Mouse (Mus musculus): ENCODE results near the gene Fiz1.
"Not testable (repeated sequence)": the region's sequence is repeated elsewhere in the genome, so short reads cannot be mapped to it uniquely, and the experiment has no call there.

The Fiz1 gene

DNA sequence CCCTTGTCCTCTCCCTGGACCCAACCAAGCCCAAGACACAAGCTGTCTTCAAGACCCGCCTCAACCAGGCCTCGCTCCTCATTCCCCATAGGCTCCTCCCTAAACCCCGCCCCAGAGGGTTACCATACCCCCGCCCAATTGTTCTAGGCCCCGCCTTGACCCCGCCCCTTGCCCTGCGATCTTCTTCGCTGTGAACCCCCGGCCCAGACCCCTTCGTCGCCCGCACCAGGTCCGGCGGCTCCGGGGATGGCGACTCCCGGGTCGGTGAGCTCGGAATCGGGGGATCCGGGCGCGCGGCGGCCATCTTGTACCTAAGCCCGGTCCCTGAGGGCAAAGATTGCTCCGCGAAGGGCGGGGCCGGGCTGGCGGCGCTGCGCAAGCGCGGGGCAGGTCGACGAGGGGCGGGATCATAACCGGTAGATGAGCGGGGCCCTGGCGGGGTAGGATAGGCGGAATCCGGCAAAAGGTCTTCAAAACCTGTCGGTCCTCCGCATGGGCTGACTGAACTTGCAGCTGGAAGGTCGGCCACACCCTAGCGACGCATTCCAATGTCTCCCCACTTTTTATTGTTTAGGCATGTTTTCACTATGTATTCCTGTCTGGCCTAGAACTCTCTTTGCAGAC lies 23.7 kb upstream of the Fiz1 start, which contains the start of gene Zfp784:
Gene Zfp784, minus strand, starts transcription at position 338 of the 624 bp plus-strand sequence.
- peak; percentile 76 for DNase-seq (ENCODE audit: extremely low read depth, low read depth)

DNA sequence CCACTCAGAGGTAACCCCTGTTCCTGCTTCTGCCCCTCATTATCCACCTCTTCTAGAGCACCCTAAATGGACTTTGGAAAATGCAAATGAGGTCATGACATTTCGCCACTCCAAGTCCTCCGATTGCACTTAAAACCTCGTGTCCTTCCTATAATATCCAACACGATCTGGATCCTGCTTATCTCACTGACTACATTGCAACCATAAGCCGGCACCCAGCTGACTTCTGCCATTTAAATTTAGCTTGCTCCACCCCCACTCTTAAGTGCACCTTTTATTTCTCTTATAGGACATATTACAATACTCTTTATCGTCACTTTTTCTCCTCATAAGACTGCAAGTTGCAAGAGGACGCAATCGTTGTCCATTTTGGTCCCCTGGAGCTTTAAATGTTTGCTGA lies 23.0 kb upstream of the Fiz1 start:
- DNase-seq (ENCODE audit: extremely low read depth, low read depth) = no peak

DNA sequence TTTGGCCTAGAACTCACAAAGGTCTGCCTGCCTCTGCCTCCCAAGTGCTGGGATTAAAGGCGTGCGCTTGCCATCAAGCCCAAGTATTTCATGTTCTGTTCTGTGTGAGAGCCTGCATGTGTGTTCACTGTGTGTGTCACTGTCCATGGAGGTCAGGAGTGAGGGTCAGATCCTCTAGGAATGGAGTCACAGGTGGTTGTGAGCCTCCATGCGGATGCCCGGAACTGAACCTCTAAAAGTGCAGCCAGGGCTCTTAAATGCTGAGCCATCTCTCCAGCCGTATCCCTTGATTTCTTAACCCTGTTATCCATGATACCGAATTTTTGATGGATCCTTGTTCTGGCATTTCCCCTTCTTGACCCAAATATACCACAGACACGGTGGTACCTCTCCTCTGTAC lies 22.5 kb upstream of the Fiz1 start:
- DNase-seq (ENCODE audit: extremely low read depth, low read depth) = no peak

DNA sequence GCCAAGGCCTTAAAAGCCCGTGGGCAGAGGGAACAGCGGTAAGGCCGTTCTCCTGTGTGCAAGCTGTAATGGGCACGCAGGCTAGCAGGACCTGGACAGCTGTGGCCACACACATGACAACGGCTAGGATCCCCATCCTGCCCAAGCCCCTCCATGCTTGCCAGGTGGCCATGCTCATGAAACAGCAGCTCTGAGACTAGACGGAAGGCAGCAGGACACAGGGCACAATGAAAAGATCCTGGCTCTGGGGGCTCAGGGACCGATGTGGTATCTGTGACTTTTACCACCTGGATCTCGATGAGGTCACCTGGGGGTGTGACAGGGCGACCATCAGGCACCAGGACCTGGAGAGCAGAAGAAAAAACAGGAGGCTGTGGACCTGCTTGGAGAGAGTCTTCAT lies 21.6 kb upstream of the Fiz1 start:
- DNase-seq (ENCODE audit: extremely low read depth, low read depth) = no peak

DNA sequence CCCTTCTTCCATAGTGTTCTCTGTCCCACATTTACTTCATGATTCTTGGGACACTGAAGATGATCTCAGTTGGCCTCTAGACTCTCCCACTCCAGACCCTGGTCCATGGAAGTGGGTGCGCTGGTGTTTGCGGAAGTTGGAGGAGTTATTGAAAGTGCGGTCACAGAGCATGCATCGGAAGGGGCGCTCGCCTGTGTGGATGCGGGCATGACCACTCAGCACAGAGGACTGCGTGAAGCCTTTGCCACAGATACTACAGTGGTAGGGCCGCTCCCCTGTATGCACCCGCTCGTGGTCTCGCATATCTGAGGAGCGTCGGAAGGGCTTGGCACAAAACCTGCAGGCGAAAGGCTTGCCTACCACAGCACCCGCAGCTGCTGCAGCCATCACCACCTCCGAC lies 21.1 kb upstream of the Fiz1 start:
- DNase-seq (ENCODE audit: extremely low read depth, low read depth) = no peak

DNA sequence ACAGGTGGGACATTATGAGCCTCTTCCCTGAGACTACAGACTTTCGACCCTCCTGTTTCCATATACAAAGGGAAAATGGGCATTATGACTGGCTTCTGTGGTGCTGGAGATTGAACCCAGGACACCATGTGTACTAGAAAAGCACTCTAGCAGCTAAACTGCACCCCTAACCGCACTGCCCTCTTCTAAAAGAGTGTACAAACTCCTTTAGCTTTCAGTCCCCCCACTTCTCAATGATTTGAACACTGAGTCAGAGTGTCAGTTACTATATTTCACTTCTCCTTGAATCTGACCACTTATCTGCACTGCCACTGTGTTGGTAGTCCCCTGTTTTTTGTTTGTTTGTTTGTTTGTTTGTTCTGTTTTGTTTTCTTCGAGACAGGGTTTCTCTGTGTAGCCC lies 19.3 kb upstream of the Fiz1 start, which contains the start of gene 4632433K11Rik:
Gene 4632433K11Rik, plus strand, starts transcription at position 301 of the 400 bp plus-strand sequence.
- no peak for DNase-seq (ENCODE audit: extremely low read depth, low read depth)

DNA sequence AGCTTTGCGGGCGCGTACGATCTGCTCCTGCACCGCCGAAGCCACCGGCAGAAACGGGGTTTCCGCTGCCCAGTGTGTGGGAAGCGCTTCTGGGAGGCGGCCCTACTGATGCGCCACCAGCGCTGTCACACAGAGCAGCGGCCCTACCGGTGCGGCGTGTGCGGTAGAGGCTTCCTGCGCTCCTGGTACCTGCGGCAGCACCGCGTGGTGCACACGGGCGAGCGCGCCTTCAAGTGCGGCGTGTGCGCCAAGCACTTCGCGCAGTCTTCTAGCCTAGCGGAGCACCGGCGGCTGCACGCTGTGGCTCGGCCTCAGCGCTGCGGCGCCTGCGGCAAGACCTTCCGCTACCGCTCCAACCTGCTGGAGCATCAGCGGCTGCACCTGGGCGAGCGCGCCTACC lies 17.0 kb upstream of the Fiz1 start:
- DNase-seq (ENCODE audit: extremely low read depth, low read depth) = no peak

DNA sequence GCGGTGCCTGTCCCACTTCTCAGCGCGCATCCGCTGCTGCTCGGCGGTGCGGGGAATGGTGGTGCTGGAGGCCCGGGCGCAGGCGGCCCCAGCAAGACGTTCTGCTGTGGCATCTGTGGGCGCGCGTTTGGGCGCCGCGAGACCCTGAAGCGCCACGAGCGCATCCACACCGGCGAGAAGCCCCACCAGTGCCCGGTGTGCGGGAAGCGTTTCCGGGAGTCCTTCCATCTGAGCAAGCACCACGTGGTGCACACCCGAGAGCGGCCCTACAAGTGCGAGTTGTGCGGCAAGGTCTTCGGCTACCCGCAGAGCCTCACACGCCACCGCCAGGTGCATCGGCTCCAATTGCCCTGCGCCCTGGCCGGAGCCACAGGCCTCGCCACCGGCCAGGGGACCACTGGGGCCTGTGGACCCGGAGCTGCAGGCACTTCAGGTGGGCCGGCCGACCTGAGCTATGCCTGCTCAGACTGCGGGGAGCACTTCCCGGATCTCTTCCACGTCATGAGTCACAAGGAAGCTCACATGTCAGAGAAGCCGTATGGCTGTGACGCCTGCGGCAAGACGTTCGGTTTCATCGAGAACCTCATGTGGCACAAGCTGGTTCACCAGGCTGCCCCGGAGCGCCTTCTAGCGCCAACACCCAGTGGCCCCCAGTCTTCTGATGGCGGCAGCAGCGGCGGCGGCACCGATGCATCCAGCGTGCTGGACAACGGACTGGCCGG lies 16.2 kb upstream of the Fiz1 start:
- no peak for DNase-seq (ENCODE audit: extremely low read depth, low read depth)

DNA sequence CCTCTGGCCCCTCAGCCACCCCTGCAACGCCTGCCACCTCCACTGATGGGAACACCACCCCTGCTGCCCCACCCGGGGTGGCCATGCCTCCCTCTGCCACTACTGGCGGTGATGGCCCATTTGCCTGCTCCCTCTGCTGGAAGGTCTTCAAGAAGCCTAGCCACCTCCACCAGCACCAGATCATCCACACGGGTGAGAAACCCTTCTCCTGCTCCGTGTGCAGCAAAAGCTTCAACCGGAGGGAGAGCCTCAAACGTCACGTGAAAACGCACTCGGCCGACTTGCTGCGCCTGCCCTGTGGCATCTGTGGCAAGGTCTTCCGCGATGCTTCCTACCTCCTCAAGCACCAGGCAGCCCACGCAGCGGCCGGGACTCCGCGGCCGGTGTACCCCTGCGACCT lies 15.4 kb upstream of the Fiz1 start:
- no peak for DNase-seq (ENCODE audit: extremely low read depth, low read depth)

DNA sequence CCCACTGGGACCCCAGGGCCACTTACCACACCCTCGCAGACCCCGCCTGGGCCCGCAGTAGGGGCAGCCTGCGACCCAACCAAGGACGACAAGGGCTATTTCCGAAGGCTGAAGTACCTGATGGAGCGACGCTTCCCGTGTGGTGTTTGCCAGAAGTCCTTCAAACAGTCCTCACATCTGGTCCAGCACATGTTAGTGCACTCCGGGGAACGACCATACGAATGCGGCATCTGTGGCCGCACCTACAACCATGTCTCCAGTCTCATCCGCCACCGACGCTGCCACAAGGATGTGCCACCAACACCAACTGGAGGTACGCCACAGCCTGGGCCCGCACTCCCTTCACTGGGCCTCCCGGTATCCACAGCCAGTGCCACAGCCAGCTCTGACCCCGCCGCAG lies 15.0 kb upstream of the Fiz1 start:
- DNase-seq (ENCODE audit: extremely low read depth, low read depth) = no peak

DNA sequence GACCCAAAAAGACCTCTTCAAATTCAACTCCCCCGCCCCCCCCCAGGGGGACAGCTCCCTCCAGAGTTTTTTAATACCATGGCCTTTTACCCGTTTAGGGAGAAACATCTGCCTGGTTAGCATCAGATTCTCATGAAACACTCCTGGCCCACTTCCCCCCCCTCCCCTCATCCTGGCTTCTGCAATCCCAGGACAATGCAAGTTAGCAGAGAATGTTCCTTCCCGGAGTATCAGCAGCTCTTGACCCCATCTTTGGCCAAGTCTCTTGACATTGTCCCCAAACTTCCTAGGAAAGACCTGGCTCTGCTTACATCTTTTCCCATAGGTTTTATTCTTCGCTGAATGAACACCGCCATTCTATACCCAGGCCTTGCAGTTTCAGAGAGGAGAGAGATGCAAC lies 6.7 kb upstream of the Fiz1 start:
- DNase-seq (ENCODE audit: extremely low read depth, low read depth) = no peak

DNA sequence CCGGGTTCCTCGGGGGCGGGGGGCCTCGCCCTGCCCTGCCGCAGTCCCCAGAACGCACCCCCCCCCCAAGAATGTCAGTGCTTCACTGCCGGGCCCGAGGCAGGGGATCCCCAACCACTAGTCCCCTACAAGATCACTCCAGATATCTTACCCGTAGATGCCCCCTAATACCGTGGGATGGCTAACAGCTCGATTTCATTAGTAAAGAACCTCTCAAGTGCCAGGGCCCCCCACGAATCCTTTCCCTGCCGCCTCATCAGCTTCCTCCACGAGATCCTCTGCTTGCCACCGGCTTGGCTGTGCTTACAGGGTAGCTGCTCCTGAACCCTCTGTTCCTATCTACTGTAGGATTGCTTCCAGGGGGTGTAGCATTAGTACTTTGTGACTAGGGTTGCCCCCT lies 6.2 kb upstream of the Fiz1 start:
- DNase-seq (ENCODE audit: extremely low read depth, low read depth) = no peak

DNA sequence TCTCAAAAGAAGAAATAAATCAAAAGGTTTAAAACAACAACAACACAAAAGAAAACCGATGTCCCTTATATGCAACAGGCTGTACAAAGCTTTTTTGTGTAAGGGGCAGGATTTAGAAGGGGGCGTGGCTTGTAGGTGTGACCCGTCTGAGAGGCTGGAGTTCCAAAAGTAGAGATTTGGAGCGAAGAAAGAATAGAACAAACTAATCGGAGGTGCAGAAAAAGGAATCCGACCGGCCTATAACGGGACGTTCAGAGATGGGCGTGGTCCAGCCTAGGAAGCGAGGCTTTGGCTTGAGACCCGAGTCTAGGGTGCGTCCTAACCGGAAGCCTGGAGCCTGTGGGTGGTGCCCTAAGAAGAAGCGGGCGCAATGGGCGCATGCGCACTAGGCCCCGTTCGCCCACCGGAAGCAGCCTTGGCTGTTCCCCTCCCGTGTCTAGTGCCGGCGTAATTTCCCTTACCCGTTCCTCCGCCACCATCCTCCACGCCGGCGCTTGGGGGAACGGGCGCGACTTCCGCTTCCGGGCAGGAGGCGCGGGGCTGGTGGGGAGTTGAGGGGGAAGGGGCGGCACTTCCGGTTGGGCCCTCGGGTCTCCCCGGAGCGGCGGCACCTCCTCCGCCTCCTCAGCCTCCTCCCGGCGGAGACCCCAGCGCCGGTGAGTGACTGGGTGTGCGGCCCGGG lies 5.6 kb upstream of the Fiz1 start, which contains the start of the genes Zfp865 and Ccdc106:
Gene Zfp865, plus strand, starts transcription at position 377 of the 682 bp plus-strand sequence.
Gene Ccdc106, plus strand, starts transcription at position 554 of the 682 bp plus-strand sequence.
- DNase-seq (ENCODE audit: extremely low read depth, low read depth) = peak; percentile 95

DNA sequence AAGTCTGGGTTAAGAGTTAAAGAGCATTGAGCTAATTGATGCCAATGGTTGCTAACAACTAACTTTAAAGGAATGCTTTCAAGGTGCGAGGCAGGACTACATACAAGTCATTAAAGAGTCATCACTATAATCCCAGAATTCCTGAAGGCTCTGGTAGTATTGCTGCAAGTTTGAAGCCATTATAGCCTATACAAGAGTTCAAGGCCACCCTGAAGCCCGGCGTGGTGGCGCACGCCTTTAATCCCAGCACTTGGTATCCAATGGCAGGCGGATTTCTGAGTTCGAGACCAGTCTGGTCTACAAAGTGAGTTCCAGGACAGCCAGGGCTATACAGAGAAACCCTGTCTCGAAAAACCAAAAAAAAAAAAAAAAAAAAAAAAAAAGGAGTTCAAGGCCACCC lies 5.1 kb upstream of the Fiz1 start:
- DNase-seq (ENCODE audit: extremely low read depth, low read depth) = not testable (repeated sequence)

DNA sequence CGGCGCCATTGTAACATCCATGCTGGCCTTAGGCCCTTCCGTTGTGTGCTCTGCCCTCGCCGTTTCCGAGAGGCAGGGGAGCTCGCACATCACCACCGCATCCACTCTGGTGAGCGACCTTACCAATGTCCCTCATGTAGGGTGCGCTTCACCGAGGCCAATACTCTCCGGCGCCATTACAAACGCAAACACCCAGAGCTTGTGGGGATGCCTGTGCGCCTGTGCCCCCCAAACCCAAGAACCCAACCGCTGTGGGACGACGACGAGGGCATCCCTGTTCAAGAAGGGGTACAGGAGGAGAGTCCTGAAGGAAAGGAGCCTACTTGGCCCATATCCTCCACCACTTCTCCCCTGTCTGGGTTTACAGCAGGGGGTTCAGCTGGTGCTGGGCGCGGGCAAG lies 3.4 kb upstream of the Fiz1 start:
- no peak for DNase-seq (ENCODE audit: extremely low read depth, low read depth)

DNA sequence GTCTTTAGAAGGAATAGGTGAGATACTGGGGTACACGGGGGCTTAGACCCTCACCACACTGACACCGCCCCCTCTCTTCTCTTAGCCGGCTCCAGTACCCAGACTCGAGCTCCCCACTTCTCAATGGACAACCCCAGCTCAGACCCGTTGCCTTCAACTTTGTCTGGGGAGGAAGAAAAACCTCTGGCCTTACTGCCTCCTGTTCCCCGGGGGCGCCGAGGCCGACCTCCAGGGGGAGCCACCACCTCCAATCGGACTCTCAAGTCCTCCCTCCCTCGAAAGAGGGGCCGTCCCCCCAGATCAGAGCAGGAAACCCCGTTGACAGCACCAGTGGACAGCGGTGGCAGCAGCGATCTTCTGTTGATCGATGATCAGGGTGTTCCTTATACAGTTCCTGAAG lies 2.9 kb upstream of the Fiz1 start:
- DNase-seq (ENCODE audit: extremely low read depth, low read depth) = no peak

DNA sequence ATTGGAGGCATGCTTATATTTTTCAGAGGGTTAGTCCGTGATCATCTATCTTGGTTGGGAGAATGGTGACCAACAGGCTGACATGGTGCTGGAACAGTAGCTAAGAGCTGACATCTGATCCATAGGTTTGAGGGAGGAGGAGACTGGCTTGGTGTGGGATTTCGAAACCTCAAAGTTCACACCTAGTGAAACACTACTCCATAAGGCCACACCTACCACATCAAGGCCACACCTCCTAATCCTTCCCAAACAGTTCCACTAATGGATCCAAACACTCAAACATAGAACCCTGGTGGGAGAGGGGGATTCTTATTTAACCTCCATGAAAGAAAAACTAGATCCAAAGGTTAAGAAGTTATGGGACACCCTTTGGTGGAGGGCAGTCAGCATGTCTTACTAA lies 2.4 kb upstream of the Fiz1 start:
- no peak for DNase-seq (ENCODE audit: extremely low read depth, low read depth)

DNA sequence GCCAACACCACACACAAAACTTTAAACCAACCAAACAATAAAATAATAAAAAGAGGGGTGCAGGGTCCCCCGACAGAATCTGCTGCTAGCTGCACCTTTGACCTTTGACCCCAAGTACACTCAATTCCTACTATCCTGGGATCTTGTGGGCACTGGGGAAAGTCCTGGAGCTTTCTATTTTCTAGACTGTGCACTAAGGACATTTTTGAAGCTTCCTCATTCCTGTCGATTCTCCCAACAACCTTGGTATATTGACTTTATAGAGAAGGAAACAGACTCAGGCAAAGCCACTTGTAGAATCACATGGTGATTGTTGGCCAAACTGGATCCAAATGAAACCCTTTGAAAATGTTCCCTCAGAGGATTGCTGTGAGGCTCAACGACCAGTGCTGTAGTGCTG lies 1.6 kb upstream of the Fiz1 start:
- DNase-seq (ENCODE audit: extremely low read depth, low read depth) = no peak

DNA sequence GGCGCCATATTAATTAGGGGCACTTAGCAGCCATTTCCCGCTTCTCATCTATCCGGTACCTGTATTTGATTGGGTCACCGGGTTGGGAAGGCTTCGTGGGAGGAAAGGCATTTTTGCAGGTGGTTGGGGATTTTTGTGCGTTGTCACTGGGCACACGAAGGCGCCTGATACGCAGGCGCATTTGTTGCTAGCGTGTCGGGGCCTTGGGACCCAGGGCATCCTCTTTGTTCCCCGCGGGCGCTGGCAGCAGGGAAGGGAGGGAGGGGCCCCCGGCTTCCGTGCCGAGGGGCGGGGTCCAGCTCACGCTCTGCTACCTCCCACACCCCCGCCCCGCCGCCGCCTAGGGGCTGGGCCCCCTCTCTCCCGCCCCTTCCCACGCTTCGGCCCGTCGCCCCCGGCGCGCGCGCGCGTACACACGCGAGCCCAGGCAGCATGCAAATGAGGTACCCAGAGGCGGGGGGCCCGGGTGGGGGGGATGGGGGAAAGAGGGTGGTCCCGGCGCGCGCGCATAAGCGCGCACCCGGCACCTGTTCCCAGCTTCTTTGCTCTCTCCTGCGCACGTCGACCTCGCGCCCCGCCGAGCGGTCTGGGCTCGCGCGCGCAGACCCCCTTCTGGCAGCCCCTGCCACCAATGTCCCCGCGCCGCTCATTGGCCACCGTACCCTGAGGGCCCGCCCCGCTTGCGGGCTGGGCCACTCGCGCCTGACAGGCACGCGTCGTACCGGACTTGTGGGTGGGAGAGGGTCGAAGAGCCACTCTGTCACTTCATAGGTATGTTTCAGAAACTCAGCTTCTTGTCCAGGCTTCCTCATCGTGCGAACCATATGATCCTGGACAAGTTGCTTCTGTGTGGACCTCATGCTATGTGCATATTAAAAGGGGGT lies 863 bp upstream of the Fiz1 start, which contains the start of gene Gm44973:
Gene Gm44973, plus strand, starts transcription at position 379 of the 884 bp plus-strand sequence.
- DNase-seq (ENCODE audit: extremely low read depth, low read depth) = peak; percentile 94

DNA sequence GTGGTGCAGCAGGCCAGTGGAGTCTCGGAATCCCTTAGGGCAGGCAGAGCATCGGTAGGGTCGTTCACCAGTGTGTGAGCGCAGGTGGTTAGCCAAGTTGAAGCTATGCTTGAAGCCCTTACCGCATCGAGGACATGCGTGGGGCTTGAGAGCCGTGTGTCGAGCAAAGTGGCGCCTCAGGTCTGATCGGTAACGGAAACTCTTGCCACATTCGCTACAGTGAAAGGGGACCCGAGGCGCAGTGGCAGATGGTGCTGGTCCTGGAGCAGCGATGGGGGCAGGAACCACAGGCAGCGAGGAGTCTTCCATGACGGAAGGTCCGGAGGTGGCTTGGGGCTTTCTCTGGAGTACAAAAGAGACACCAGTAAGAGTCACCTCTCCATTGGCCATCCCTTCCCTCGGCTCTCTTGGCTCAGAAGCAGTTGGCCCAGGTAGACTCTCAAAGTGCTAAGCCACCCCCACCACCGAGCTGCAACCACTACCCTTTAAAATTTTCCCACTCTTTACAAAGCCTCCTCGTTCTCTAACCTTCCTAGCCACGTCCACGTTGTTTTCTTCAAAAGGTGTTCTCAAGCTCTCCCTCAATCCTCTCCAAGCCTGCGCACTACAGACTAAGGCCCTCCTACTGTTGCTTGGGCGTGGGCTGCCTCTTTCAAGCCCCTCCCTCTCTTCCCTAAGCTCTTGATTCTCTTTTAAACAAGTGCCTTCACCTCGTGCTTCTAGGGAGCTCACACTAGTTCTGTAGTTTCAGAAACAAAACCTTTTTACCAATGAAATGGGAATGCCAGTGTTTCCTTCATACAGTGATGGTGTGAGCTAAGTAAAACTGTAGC lies 1.6 kb downstream of the Fiz1 start:
- DNase-seq (ENCODE audit: extremely low read depth, low read depth) = no peak
